Mouse (Mus musculus) thymus, postnatal 25 days (tissue): ENCODE measurements around the gene Ddx39.

Experiments used
- DNase-seq: peaks from one replicate; pipeline ENCODE4 v3.0.0; 2022

The Ddx39 gene

GRCm38 (mm10) chr8:83771791-83772190 is 56.8 kb downstream of the Ddx39 start:
- no peak for DNase-seq

GRCm38 (mm10) chr8:83772701-83773451 is 57.9 kb downstream of the Ddx39 start:
- peak; percentile 55 for DNase-seq

GRCm38 (mm10) chr8:83773452-83773846 is 58.5 kb downstream of the Ddx39 start:
- peak; percentile 30 for DNase-seq

GRCm38 (mm10) chr8:83774221-83774620 is 59.2 kb downstream of the Ddx39 start:
- no peak for DNase-seq
